Mouse (Mus musculus): Measurements from ENCODE around the gene Btnl9.

- TF ChIP-seq CHD2 (IDR thresholded peaks at IDR 0.05; ENCODE audit: low read depth, low read length) = no peak
- TF ChIP-seq MAFK (IDR thresholded peaks at IDR 0.05; ENCODE audit: insufficient read depth, low read depth, low read length) = no peak
- TF ChIP-seq HCFC1 (IDR thresholded peaks at IDR 0.05; ENCODE audit: borderline replicate concordance, insufficient read depth, low read length) = no peak; the same call in 1 of the 2 replicates
- no peak for TF ChIP-seq ZC3H11A (IDR thresholded peaks at IDR 0.05; ENCODE audit: borderline replicate concordance, low read depth, low read length)
Observed at GRCm38 (mm10) chr11:49203771-49204497, 17.0 kb upstream of the Btnl9 start.
